Mouse (Mus musculus): Measurements from ENCODE around the gene Siglech. TPM values are rescaled to one million over a fixed set of nuclear protein-coding genes. Genes with fewer than 3 reads are reported as not detected.

The Siglech gene
- polyA plus RNA-seq, 1 experiment, result 0.10 TPM

GRCm38 (mm10) chr7:55793952-55794603 is 26.1 kb downstream of the Siglech start, which contains the start of gene Tubgcp5:
Gene Tubgcp5, plus strand, starts transcription at chr7:55794154.
- Histone ChIP-seq H3K4me1 (ENCODE audit: control insufficient read depth, insufficient read depth, low read length) (peaks cover 2% of the 10 kb centered on the region), H3K4me3 (ENCODE audit: control insufficient read depth, low read depth, low read length) (peak within 1 kb of the TSS; percentile 90), H3K27ac (ENCODE audit: control insufficient read depth, insufficient read depth, low read depth, low read length) (peak within 1 kb of the TSS; percentile 69), H3K36me3 (ENCODE audit: control insufficient read depth, insufficient read depth, low read length) (no peaks in the 10 kb centered on the region; the same call in 1 of the 2 replicates), H3K27me3 (ENCODE audit: control insufficient read depth, insufficient read depth, low read length) (no peaks in the 10 kb centered on the region)
- TF ChIP-seq POLR2A (IDR thresholded peaks at IDR 0.05; ENCODE audit: control insufficient read depth, low read depth, low read length) (peak; percentile 92), CTCF (IDR thresholded peaks at IDR 0.05; ENCODE audit: control insufficient read depth, insufficient read depth, insufficient replicate concordance, low read depth, low read length) (no peak)

- Histone ChIP-seq H3K36me3 (ENCODE audit: control insufficient read depth, insufficient read depth, low read length) (peaks cover 2% of the 10 kb centered on the region), H3K27me3 (ENCODE audit: control insufficient read depth, insufficient read depth, low read length) (no peaks in the 10 kb centered on the region), H3K27ac (ENCODE audit: control insufficient read depth, insufficient read depth, low read depth, low read length) (no peak overlapping the region), H3K4me3 (ENCODE audit: control insufficient read depth, low read depth, low read length) (no peak overlapping the region), H3K4me1 (ENCODE audit: control insufficient read depth, insufficient read depth, low read length) (no peaks in the 10 kb centered on the region)
- TF ChIP-seq CTCF (IDR thresholded peaks at IDR 0.05; ENCODE audit: control insufficient read depth, insufficient read depth, insufficient replicate concordance, low read depth, low read length) (no peak), POLR2A (IDR thresholded peaks at IDR 0.05; ENCODE audit: control insufficient read depth, low read depth, low read length) (no peak)
Observed at GRCm38 (mm10) chr7:55799981-55800380, 32.0 kb downstream of the Siglech start.

- no peaks in the 10 kb centered on the region for H3K4me1 ChIP-seq (ENCODE audit: control insufficient read depth, insufficient read depth, low read length)
- H3K36me3 ChIP-seq (ENCODE audit: control insufficient read depth, insufficient read depth, low read length), result peaks cover 6% of the 10 kb centered on the region
- TF ChIP-seq CTCF (IDR thresholded peaks at IDR 0.05; ENCODE audit: control insufficient read depth, insufficient read depth, insufficient replicate concordance, low read depth, low read length), result no peak
- no peak for TF ChIP-seq POLR2A (IDR thresholded peaks at IDR 0.05; ENCODE audit: control insufficient read depth, low read depth, low read length)
- no peak overlapping the region for H3K27ac ChIP-seq (ENCODE audit: control insufficient read depth, insufficient read depth, low read depth, low read length)
- no peaks in the 10 kb centered on the region for H3K27me3 ChIP-seq (ENCODE audit: control insufficient read depth, insufficient read depth, low read length)
- no peak overlapping the region for H3K4me3 ChIP-seq (ENCODE audit: control insufficient read depth, low read depth, low read length)
Observed at GRCm38 (mm10) chr7:55809967-55810366, 42.0 kb downstream of the Siglech start.

- H3K27me3 ChIP-seq (ENCODE audit: control insufficient read depth, insufficient read depth, low read length), result no peaks in the 10 kb centered on the region
- no peak overlapping the region for H3K27ac ChIP-seq (ENCODE audit: control insufficient read depth, insufficient read depth, low read depth, low read length)
- TF ChIP-seq POLR2A (IDR thresholded peaks at IDR 0.05; ENCODE audit: control insufficient read depth, low read depth, low read length), result no peak
- TF ChIP-seq CTCF (IDR thresholded peaks at IDR 0.05; ENCODE audit: control insufficient read depth, insufficient read depth, insufficient replicate concordance, low read depth, low read length), result no peak
- H3K36me3 ChIP-seq (ENCODE audit: control insufficient read depth, insufficient read depth, low read length), result no peaks in the 10 kb centered on the region; the same call in 1 of the 2 replicates
- H3K4me3 ChIP-seq (ENCODE audit: control insufficient read depth, low read depth, low read length), result no peak overlapping the region
- H3K4me1 ChIP-seq (ENCODE audit: control insufficient read depth, insufficient read depth, low read length), result no peaks in the 10 kb centered on the region
Observed at GRCm38 (mm10) chr7:55824468-55824867, 56.5 kb downstream of the Siglech start.

GRCm38 (mm10) chr7:55827551-55827950 is 59.6 kb downstream of the Siglech start:
- TF ChIP-seq CTCF (IDR thresholded peaks at IDR 0.05; ENCODE audit: control insufficient read depth, insufficient read depth, insufficient replicate concordance, low read depth, low read length), result no peak
- TF ChIP-seq POLR2A (IDR thresholded peaks at IDR 0.05; ENCODE audit: control insufficient read depth, low read depth, low read length), result no peak
- no peak overlapping the region for H3K27ac ChIP-seq (ENCODE audit: control insufficient read depth, insufficient read depth, low read depth, low read length)
- no peaks in the 10 kb centered on the region for H3K27me3 ChIP-seq (ENCODE audit: control insufficient read depth, insufficient read depth, low read length)
- no peaks in the 10 kb centered on the region for H3K4me1 ChIP-seq (ENCODE audit: control insufficient read depth, insufficient read depth, low read length)
- no peak overlapping the region for H3K4me3 ChIP-seq (ENCODE audit: control insufficient read depth, low read depth, low read length)
- H3K36me3 ChIP-seq (ENCODE audit: control insufficient read depth, insufficient read depth, low read length), result no peaks in the 10 kb centered on the region; the same call in 1 of the 2 replicates

Other genes starting within 250 kb of the Siglech start
- gene Tubgcp5, start 26.0 kb downstream of the Siglech start, polyA plus RNA-seq (2012; rRNA removed), result 3.7 and 4.7 TPM in 2 replicates
- gene Cyfip1, start 73.6 kb downstream of the Siglech start, polyA plus RNA-seq (2012; rRNA removed), result 5.6 and 6.6 TPM in 2 replicates
- gene Nipa2, start 194.3 kb downstream of the Siglech start, polyA plus RNA-seq (2012; rRNA removed), result 4.5 and 5.5 TPM in 2 replicates

Measured in testis, adult 2 months (tissue).